In the genomic region with DNA sequence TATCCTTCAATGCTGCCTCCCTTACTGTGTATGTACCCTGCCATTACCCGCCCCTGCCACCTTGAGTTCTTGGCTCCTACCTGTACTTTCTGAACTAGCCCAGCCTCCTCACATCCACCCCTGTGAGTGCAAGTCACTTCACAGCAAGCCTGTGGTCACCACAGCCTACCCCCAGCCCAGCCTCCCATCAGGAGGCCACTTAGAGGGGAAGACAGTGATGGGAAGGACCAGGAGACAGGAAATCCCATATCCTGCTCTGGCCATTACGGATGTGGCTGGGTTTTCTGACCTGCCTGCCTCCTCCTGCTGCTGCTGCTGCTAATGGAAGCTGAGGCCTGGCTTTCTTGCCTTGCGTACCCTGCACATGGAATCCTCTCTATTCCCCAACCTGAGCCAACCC, we compare ENCODE assay signal across 10 mouse cellular contexts. TPM values are rescaled to one million over a fixed set of nuclear protein-coding genes. Genes with fewer than 3 reads are reported as not detected.
DNase-seq lines count a peak whose midpoint lies in the region; ATAC-seq and TF ChIP-seq lines count a peak whose summit lies in the region.
"Had no signal": no experiment of that assay in that cellular context is flagged by ENCODE, and none has a peak within 500 bp of the region (broad histone marks: within the 10 kb centered on the region; RNA-seq: fewer than 3 reads in every experiment).

No protein-coding gene starts in this region.

- H3K27ac ChIP-seq in kidney, embryonic 15.5 days, result peak overlapping the region; percentile 43
- 0 out of 2 replicates have a peak overlapping the region, but pooled peaks have one; percentile 69 for H3K27ac ChIP-seq in embryonic facial prominence, embryonic 15.5 days (replicated peaks)
- 0 out of 2 replicates have a peak overlapping the region, but pooled peaks have one; percentile 22 for H3K27ac ChIP-seq in hindbrain, postnatal 0 days
- H3K27ac ChIP-seq: hindbrain, embryonic 15.5 days had no signal

- no peak overlapping the region for H3K4me2 ChIP-seq in kidney, embryonic 15.5 days
- no peak overlapping the region for H3K4me2 ChIP-seq in embryonic facial prominence, embryonic 15.5 days (replicated peaks)
- H3K4me2 ChIP-seq in hindbrain, postnatal 0 days (ENCODE audit: low read depth, low read length), result no peak overlapping the region
- H3K4me2 ChIP-seq: hindbrain, embryonic 15.5 days had no signal

- TF ChIP-seq CTCF in hindbrain, postnatal 0 days (IDR thresholded peaks at IDR 0.05; ENCODE audit: low read depth), result no peak

- H3K27me3 ChIP-seq in kidney, embryonic 15.5 days, result peaks cover 15% of the 10 kb centered on the region; the same call in 1 of the 2 replicates
- no peaks in the 10 kb centered on the region for H3K27me3 ChIP-seq in embryonic facial prominence, embryonic 15.5 days
- no peaks in the 10 kb centered on the region for H3K27me3 ChIP-seq in hindbrain, postnatal 0 days (ENCODE audit: insufficient read depth, low read length)
- H3K27me3 ChIP-seq: hindbrain, embryonic 15.5 days had no signal

- H3K9me3 ChIP-seq in kidney, embryonic 15.5 days (replicated peaks), result no peaks in the 10 kb centered on the region
- H3K9me3 ChIP-seq in embryonic facial prominence, embryonic 15.5 days (replicated peaks), result no peaks in the 10 kb centered on the region
- H3K9me3 ChIP-seq in hindbrain, postnatal 0 days (ENCODE audit: low read length), result no peaks in the 10 kb centered on the region
- H3K9me3 ChIP-seq: G1E; hindbrain, embryonic 15.5 days had no signal

- H3K36me3 ChIP-seq in kidney, embryonic 15.5 days, result peaks cover 45% of the 10 kb centered on the region
- no peaks in the 10 kb centered on the region for H3K36me3 ChIP-seq in embryonic facial prominence, embryonic 15.5 days
- no peaks in the 10 kb centered on the region for H3K36me3 ChIP-seq in hindbrain, postnatal 0 days (ENCODE audit: insufficient read depth, low read length)
- H3K36me3 ChIP-seq: G1E; hindbrain, embryonic 15.5 days had no signal

- H3K4me3 ChIP-seq in kidney, embryonic 15.5 days (replicated peaks), result no peak overlapping the region
- H3K4me3 ChIP-seq in embryonic facial prominence, embryonic 15.5 days (replicated peaks), result no peak overlapping the region
- H3K4me3 ChIP-seq in hindbrain, postnatal 0 days (ENCODE audit: low read length), result no peak overlapping the region
- H3K4me3 ChIP-seq: hindbrain, embryonic 15.5 days had no signal

- H3K9ac ChIP-seq in kidney, embryonic 15.5 days, result no peak overlapping the region
- H3K9ac ChIP-seq in embryonic facial prominence, embryonic 15.5 days, result no peak overlapping the region
- H3K9ac ChIP-seq in hindbrain, postnatal 0 days (replicated peaks; ENCODE audit: low read length), result no peak overlapping the region
- H3K9ac ChIP-seq: hindbrain, embryonic 15.5 days had no signal

- DNase-seq in kidney, adult 11 months, result no peak
- no peak for DNase-seq in hindbrain, postnatal 0 days (ENCODE audit: low spot score)
- DNase-seq in lung, postnatal 25 days (ENCODE audit: low spot score), result peak; percentile 39
- DNase-seq in embryo, embryonic 10.5 days (ENCODE audit: low spot score), result no peak
- DNase-seq: cerebellum, adult 9-10 months had no signal

- WGBS in kidney, embryonic 15.5 days, result 67% methylated on average over 3 of the region's 3 CpGs
- WGBS in embryonic facial prominence, embryonic 15.5 days, result 62% methylated on average over 3 of the region's 3 CpGs
- 81% methylated on average over 3 of the region's 3 CpGs for WGBS in hindbrain, postnatal 0 days

- H3K4me1 ChIP-seq in kidney, embryonic 15.5 days, result peaks cover 31% of the 10 kb centered on the region
- H3K4me1 ChIP-seq in embryonic facial prominence, embryonic 15.5 days, result peaks cover 24% of the 10 kb centered on the region
- H3K4me1 ChIP-seq in hindbrain, postnatal 0 days (ENCODE audit: insufficient read depth, low read length), result no peaks in the 10 kb centered on the region

- no peak for ATAC-seq in kidney, embryonic 15.5 days (replicated peaks; ENCODE audit: low FRiP score)
- ATAC-seq in embryonic facial prominence, embryonic 15.5 days (ENCODE audit: insufficient number of reproducible peaks, low FRiP score, low TSS enrichment, low read depth), result no peak
- no peak for ATAC-seq in hindbrain, postnatal 0 days
- no peak for ATAC-seq in granulocyte monocyte progenitor cell, adult 5-6 weeks (replicated peaks; ENCODE audit: poor library complexity, severe bottlenecking)

RNA-seq across cellular contexts. Expression of a gene that starts 14.8 kb away (rescaled TPM):
- polyA plus RNA-seq in kidney, embryonic 15.5 days (2015; fragmentation: Nextera tagmentation; extraction: Ambion mirVana), result 25.4 and 25.6 TPM in 2 replicates
- polyA plus RNA-seq in embryonic facial prominence, embryonic 15.5 days (2015; fragmentation: Nextera tagmentation; extraction: Ambion mirVana), result 21.3 and 22.8 TPM in 2 replicates
- total RNA-seq in hindbrain, postnatal 0 days (2014; rRNA removed), result 12.7 and 15.2 TPM in 2 replicates
- 16.6 and 17.9 TPM in 2 replicates for polyA plus RNA-seq in hindbrain, postnatal 0 days (2015; fragmentation: Nextera tagmentation; extraction: Ambion mirVana)
- total RNA-seq in granulocyte monocyte progenitor cell, adult 5-6 weeks (2014; fragmentation: Nextera tagmentation), result 31.2 and 34.9 TPM in 2 replicates
- 4.5 and 8.2 TPM in 2 replicates for total RNA-seq in granulocyte monocyte progenitor cell, adult 5-6 weeks (2017)
- total RNA-seq: G1E had no signal
- polyA plus RNA-seq: G1E had no signal

RNA-seq across cellular contexts. Expression of a gene that starts 14.8 kb away (rescaled TPM):
- 9.1 and 9.5 TPM in 2 replicates for polyA plus RNA-seq in kidney, embryonic 15.5 days (2015; fragmentation: Nextera tagmentation; extraction: Ambion mirVana)
- polyA plus RNA-seq in embryonic facial prominence, embryonic 15.5 days (2015; fragmentation: Nextera tagmentation; extraction: Ambion mirVana), result 4.3 TPM in 2 replicates
- total RNA-seq in hindbrain, postnatal 0 days (2014; rRNA removed), result 0.94 and 1.4 TPM in 2 replicates
- polyA plus RNA-seq in hindbrain, postnatal 0 days (2015; fragmentation: Nextera tagmentation; extraction: Ambion mirVana), result 2.3 and 2.6 TPM in 2 replicates
- total RNA-seq in granulocyte monocyte progenitor cell, adult 5-6 weeks (2014; fragmentation: Nextera tagmentation), result not detected in 2 replicates
- 0.22 TPM in 1 of 2 replicates, not detected in the other for total RNA-seq in granulocyte monocyte progenitor cell, adult 5-6 weeks (2017)
- total RNA-seq: G1E had no signal
- polyA plus RNA-seq: G1E had no signal

RNA-seq across cellular contexts. Expression of a gene that starts 54.4 kb away (rescaled TPM):
- 46.2 and 51.1 TPM in 2 replicates for polyA plus RNA-seq in kidney, embryonic 15.5 days (2015; fragmentation: Nextera tagmentation; extraction: Ambion mirVana)
- polyA plus RNA-seq in embryonic facial prominence, embryonic 15.5 days (2015; fragmentation: Nextera tagmentation; extraction: Ambion mirVana), result 41.5 and 43.8 TPM in 2 replicates
- total RNA-seq in hindbrain, postnatal 0 days (2014; rRNA removed), result 20.6 and 22.5 TPM in 2 replicates
- polyA plus RNA-seq in hindbrain, postnatal 0 days (2015; fragmentation: Nextera tagmentation; extraction: Ambion mirVana), result 18.1 TPM in 2 replicates
- not detected in 2 replicates for total RNA-seq in granulocyte monocyte progenitor cell, adult 5-6 weeks (2014; fragmentation: Nextera tagmentation)
- not detected in 2 replicates for total RNA-seq in granulocyte monocyte progenitor cell, adult 5-6 weeks (2017)
- polyA plus RNA-seq: G1E had no signal
